Mouse (Mus musculus) MEL-GATA-1-ER (cell line): ENCODE measurements at regions not wholly inside any gene's neighbourhood (a gene's known extent, or its start where the extent isn't known, plus 50 kb on each side); places are given as distances from the start of the nearest gene placed in this dataset.

Experiments used
- DNase-seq: peaks from one replicate; pipeline ENCODE4 v3.0.0-alpha.2; 2012; ENCODE audit warnings: low read depth; ENCODE audit errors: extremely low read depth

- DNase-seq, result no peak
Observed at GRCm38 (mm10) chr4:30776816-30777442, 1187.0 kb upstream of the Map3k7 start.

DNA sequence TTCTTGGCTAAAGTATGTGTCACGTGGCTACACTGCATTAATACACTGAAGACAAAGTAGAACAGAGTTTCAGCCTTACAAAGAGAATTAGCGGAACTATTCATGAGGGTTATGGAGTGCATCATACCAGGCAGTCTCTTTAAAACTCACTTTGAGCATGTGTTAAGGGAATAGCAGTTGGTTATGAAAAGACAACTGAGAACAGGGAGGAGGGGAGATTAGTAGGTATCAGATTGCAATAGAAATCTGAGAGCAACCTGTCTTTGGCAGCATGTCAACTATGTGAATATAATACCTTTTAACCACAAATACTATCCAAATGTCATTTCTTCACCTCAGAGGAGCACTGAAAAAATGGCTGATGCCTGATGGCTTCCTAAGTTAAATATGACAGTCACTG lies 1182.2 kb upstream of the Map3k7 start:
- DNase-seq, result no peak

GRCm38 (mm10) chr4:30789976-30790657 lies 1173.8 kb upstream of the Map3k7 start:
- no peak for DNase-seq

GRCm38 (mm10) chr4:30809798-30810197 lies 1154.1 kb upstream of the Map3k7 start:
- no peak for DNase-seq

- DNase-seq, result no peak
Observed at GRCm38 (mm10) chr4:30855361-30856056, 1108.4 kb upstream of the Map3k7 start.

- DNase-seq, result no peak
Observed at GRCm38 (mm10) chr4:30904966-30905365, 1058.9 kb upstream of the Map3k7 start.

DNA sequence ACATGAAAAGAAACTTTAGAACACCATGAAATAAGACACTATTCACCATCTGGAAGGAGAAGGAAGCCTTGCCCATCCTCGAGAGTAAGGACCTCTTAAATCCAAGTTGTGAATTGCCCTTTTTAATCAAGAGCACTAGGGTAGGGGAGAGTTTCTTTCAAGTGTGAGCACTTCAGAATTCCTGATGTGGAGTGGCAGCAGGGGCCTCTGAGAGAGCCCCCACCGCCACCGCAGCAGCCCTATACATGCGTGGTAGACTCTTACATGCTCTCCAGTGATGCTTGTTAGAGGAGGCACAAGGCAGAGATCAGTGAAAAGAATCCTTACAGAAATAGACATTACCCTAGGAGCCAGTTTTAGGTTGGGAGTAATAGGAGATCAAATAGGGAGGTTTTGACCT lies 1041.0 kb upstream of the Map3k7 start:
- no peak for DNase-seq

- no peak for DNase-seq
Observed at GRCm38 (mm10) chr4:30932358-30932757, 1031.5 kb upstream of the Map3k7 start.

DNA sequence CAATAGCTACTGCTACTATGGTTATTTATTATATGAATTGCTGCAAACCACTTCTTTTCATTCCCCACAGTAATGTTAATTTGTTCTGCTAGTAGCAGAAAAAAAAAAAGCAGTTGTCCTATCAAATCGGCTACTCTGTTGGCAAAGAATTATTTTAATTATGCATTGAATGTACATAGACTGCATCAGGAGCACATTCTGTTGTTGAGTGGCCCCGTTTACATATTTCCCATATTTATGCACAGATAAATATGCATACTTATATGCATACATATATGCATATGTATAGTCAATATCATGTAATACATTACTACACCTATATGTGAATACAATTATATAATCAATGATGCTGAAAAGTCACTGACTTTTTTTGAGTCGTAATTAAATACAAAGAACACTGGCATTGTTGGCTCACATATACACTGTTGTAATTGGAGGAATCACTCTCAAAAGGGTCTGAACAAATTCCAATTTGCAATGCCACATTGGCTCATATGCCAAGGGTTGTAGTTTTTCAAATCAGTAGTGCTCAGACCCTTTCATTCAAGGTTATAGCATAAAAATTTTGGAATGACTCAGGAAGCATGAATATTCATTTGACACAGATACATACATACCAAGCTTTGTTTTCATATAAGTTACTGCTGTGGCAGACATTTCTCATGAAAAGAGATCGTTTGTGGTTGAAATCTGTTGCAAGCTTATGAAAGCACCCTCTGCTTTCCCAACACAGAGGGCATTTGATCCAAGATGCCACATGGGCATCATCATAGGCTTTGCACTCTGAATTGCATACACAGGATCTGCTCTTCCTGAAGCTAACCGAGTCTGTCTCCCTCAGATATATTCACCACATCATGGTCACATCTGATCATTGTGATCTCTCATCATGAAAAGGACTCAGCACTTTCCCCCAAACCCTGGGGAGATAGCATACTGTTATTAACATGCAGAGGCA lies 1030.6 kb upstream of the Map3k7 start:
- DNase-seq, result no peak

DNA sequence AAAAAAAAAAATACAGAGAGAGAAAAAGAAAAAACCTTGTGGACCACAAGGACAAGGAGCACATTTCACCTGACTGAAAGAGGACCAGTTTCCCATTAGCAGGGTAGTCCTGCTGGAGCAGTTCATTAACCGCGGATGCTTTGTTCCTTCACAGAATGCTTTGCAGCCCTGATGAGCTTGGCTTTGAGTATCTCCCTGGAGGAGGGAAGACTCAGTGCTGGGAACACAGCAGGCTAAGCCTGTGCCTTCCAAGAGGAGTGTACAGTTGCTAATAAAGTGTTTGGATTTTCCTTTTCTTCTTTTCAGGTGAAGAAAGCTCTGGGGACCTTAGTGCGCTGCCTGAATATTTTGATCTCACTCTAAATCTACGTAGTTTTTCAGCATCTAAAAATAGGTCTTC lies 980.3 kb upstream of the Map3k7 start:
- DNase-seq, result no peak

GRCm38 (mm10) chr4:31012006-31012405 lies 951.9 kb upstream of the Map3k7 start:
- no peak for DNase-seq

DNA sequence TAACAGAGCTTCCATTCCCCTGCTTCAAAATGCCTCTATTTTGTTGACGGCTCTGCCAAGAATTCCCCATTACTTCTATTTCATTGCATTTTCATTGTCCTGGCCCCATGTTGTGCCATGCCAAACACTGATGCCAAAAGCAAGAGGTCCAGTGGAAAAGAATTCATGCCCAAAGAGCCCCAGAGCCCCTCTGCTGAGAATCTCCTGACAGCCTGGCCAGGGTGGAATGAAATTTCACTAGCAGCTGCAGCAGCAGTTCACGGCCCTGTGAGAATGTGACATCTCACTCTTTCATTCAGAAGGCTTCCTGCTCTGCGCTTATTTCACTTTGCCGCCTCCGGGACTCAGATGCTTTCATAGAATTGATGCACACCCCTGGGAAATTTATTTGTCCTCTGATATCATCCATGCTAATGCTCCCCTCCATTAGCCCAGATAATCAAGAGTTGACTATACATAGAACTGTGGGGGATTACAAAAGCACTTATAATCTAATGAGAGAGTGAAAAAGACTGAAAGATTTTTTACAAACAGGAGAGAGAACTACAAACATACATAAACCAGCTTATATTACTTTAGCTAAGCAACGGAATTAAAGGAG lies 911.7 kb upstream of the Map3k7 start:
- no peak for DNase-seq

GRCm38 (mm10) chr4:31076236-31076635 lies 887.7 kb upstream of the Map3k7 start:
- no peak for DNase-seq

DNA sequence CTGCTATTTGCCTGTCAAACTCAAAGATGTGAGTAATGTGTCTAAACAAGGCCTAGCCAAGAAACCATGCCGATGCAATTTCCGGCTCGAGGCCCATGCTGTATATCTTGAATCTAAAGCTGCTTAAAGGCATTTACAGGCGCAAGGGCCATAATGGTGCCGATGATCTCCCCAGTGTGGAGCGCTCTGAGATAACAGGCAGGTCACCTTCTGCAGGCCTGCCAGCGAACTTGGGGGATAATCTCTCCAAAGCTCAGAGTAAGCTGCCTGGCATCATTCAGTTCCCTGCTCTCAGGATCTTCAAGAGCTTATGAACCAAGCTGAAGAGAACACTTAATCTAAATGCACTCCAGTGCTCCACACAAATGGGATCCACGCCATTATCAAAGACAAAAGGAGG lies 842.3 kb upstream of the Map3k7 start:
- DNase-seq, result no peak

DNA sequence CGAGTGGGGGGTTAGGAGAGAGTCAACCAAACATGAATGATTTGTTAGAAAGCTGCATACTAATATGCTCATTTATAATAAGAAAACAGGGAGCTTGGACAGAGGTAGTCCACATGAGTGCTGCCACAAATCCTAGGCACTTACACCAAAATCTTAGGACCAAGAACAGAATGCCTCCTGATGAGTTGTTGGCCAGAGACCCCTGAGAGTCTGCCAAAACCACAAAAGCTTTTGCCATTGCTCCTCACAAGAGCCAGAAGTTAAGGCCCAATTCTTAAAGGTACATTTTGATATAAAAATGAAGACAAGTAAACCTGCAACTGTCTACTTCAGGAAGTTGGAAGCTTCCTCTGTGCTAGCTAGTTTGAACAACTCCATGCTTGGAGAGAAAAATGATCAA lies 820.7 kb upstream of the Map3k7 start:
- DNase-seq, result no peak

DNA sequence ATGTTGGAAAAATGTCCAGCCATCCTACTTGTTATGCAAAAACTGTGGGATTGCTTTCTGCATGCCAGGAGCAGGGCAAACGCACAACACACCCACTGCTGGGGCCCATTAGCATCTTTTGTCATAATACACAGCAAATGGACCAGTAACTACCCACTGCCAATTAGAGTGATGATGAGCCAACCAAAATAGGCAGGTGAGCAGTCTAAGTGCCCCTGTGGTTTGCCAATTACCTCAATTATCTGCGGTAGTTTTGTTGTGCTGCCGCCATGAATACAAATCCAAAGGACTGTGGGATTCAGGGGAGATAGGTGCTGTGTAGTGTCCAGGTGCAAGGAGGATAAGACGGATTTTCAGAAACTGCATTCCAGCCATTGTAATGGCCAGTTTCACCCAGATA lies 796.5 kb upstream of the Map3k7 start:
- DNase-seq, result no peak

DNA sequence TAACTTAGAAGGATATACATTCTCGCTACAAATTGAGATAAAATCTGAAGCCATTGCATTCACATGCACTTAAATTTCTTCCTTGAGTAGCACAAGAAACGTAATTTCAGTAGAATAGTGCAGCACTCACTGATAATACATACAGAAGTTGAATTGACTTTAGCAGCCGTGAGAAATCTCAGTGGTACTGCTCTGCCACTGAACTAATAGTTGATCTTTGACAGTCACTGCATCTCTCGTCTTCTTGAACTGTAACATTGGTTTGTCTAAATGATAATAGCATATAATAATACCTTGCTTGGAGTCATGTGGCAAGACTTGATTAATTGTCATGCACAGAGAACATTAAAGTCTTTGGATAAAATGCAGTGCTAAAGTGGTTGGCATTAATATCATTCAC lies 795.5 kb upstream of the Map3k7 start:
- no peak for DNase-seq

GRCm38 (mm10) chr4:31171190-31171589 lies 792.7 kb upstream of the Map3k7 start:
- DNase-seq, result no peak

DNA sequence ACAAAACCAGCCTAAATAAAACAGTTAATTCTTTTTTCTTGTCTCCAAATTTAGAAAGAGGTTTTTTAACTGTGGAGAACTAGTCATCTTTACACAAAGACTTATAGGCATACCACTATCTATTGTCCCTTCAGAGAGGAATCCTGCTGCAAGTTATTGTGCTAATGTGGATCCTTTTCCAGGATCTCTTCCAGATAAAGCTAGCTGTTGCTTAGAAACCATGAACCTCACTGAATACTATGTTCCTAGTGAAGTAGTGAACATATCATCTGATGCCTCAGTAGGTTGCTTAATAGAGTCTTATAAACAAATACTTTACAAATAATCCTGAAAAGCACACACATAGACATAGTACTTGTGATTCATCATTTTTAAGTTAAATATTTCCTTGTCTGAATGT lies 766.0 kb upstream of the Map3k7 start:
- no peak for DNase-seq

DNA sequence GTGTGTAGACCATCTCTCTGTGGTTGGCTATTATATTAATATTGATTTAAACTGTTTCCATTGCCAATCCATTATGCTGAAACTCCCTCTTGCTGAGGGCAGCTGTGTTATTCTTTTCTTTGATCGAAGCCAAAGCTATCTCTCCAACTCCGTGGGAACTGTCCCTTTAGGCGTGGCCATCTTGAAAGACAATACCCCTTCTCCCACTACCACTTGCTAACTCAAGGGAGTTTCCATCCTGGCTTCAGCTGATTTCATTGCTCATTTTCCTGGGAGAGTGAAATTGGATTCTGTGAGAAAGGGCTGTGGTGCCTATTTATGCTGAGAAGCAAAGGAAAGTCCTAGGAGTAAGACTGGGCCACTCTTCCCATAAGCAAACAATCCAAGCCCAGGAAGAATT lies 760.6 kb upstream of the Map3k7 start:
- no peak for DNase-seq

- no peak for DNase-seq
Observed at GRCm38 (mm10) chr4:31205332-31205970, 758.4 kb upstream of the Map3k7 start.
